Mouse (Mus musculus) mouse embryonic stem cell (cell line): Measurements from ENCODE around the gene Myo18b.

Experiments used
- in situ Hi-C, 2 experiments: fragments of 300-500 bp; cut with MboI; formaldehyde crosslinking; loops; 1 replicate in 1 of 2; 3 replicates in 1 of 2; pipeline ENCODE4 v1.14.3; 2019 to 2020; ENCODE audit warnings: low sequenced_read_pairs in 2 of 2, low pct_unique_long_range_greater_than_20kb in 1 of 2, mixed read lengths in 1 of 2; ENCODE audit not compliant: unreplicated experiment in 1 of 2

The Myo18b gene

GRCm38 (mm10) chr5:112841850-112842249 lies 54.3 kb downstream of the Myo18b start:
- in situ Hi-C loops = no loop called here

GRCm38 (mm10) chr5:112834896-112835295 lies 61.3 kb downstream of the Myo18b start:
- in situ Hi-C loops = no loop called here

GRCm38 (mm10) chr5:112833866-112834265 lies 62.3 kb downstream of the Myo18b start:
- in situ Hi-C loops = no loop called here

- in situ Hi-C loops = no loop called here
These were observed 70.9 kb downstream of the Myo18b start for GRCm38 (mm10) chr5:112825091-112825794.

- in situ Hi-C loops = no loop called here
These were observed 71.8 kb downstream of the Myo18b start for GRCm38 (mm10) chr5:112824376-112824775.

- in situ Hi-C loops = no loop called here
These were observed 73.7 kb downstream of the Myo18b start for GRCm38 (mm10) chr5:112822426-112822825.

GRCm38 (mm10) chr5:112815051-112815450 lies 81.1 kb downstream of the Myo18b start:
- in situ Hi-C loops = no loop called here

GRCm38 (mm10) chr5:112807629-112808028 lies 88.5 kb downstream of the Myo18b start:
- in situ Hi-C loops = no loop called here

- in situ Hi-C loops = no loop called here
These were observed 100.1 kb downstream of the Myo18b start for GRCm38 (mm10) chr5:112796086-112796485.

- in situ Hi-C loops = no loop called here
These were observed 104.1 kb downstream of the Myo18b start for GRCm38 (mm10) chr5:112791792-112792780.

GRCm38 (mm10) chr5:112790376-112791111 lies 105.6 kb downstream of the Myo18b start:
- in situ Hi-C loops = no loop called here

- in situ Hi-C loops = no loop called here
These were observed 107.7 kb downstream of the Myo18b start for GRCm38 (mm10) chr5:112788441-112788840.

GRCm38 (mm10) chr5:112786788-112787187 lies 109.4 kb downstream of the Myo18b start:
- in situ Hi-C loops = no loop called here

GRCm38 (mm10) chr5:112786031-112786430 lies 110.1 kb downstream of the Myo18b start:
- in situ Hi-C loops = no loop called here

- in situ Hi-C loops = no loop called here
These were observed 114.4 kb downstream of the Myo18b start for GRCm38 (mm10) chr5:112781719-112782118.

- in situ Hi-C loops = no loop called here
These were observed 114.9 kb downstream of the Myo18b start for GRCm38 (mm10) chr5:112781231-112781630.

GRCm38 (mm10) chr5:112780383-112780782 lies 115.8 kb downstream of the Myo18b start:
- in situ Hi-C loops = no loop called here

GRCm38 (mm10) chr5:112776781-112777405 lies 119.3 kb downstream of the Myo18b start:
- in situ Hi-C loops = no loop called here
